Mouse (Mus musculus): ENCODE measurements around the gene Fcgbp. TPM values are rescaled to one million over a fixed set of nuclear protein-coding genes. Genes with fewer than 3 reads are reported as not detected.

Gene Fcgbp
- polyA plus RNA-seq (2014; fragmentation: Illumina TruSeq; extraction: RNeasy Lipid Tissue Mini Kit (QIAGEN cat#74804); ENCODE audit: insufficient read depth, low read depth, low replicate concordance), result 4.1 TPM

DNA sequence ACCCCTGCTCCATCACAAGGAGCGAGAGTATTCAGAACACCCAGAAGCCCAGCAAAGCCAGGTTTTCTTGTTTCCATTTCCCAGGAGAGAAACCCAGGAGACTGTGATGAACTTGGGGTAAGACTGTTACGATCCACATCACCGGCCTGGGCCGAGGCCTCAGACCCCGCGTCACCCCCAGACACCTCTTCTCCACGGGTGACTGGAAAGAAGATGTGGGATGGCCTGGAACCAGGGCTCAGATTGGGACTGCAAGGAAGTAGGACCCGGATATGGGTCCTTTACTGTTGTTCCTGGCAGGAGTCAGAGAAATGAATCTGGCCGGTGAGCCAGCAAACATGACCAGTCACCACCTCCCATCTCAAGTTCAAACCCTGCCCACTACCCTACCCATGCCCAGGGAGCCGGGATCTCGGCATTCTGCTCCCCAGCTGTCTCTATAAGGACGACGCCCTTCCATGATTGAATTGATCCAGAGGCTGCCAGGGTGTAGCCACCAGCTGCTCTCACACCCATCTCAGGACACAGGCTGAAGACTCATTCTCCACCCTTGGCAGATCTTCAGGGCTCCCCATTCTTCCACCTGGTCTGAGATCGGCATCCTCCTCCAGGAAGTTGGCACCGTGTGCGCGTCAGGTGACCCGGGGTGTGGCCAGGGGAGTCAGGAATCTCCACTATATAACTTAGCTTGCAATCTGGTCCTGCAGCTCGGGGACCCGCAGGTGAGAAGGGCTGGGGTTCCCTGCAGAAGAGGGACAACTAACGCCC lies at the start of gene Fcgbp:
Fcgbp (plus strand) TSS at position 706 of the 768 bp plus-strand sequence.

DNA sequence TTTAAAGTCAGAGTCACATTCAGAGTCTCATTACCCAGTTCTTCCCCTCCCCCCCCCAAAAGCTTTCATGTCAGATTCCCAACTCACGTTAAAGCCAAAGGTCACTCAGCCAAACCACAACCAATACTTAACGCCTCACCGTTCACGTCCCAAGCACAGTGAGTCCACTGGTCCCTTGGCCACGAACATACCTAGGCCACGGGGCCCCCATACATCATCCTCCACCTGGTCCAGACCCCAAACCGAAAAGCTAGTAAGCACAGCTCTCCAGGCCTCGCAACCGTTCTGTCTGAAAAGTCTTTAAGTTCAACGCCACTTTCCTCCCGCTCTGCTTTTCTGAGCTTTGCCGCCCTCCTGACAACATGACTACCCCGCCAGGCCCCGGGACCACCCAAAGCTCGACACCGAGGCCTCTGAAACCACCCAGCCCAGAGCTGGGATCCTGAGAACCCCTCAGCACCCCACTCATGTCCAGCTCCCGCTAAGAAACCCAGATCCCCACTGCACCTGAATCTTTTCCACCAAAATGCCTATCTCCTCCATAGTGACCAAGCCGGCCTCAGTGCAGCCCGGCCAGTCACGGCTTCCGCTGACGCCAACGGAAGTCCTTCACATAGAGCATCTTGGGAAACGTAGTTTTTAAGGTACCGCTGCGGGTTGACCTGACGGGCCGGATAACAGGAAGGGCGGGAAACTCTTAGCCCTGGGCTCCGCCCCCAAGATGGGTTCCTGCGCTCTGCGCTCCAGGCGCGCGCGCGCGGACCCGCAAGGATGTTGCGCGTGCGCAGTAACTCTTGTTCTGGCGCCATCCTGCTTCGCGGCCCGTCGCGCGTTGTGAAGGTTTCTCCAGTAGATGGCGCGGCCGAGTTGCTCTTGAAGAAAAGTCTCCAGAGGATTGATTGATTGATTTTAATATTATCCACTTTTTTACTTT lies 21.3 kb upstream of the Fcgbp start, which contains the start of gene Psmc4:
Psmc4 (minus strand) TSS at position 626 of the 934 bp plus-strand sequence.

GRCm38 (mm10) chr7:28129166-28129565 lies 58.1 kb downstream of the Fcgbp start, which contains the start of gene 9530053A07Rik:
Gene 9530053A07Rik (plus strand): TSS chr7:28129466.

DNA sequence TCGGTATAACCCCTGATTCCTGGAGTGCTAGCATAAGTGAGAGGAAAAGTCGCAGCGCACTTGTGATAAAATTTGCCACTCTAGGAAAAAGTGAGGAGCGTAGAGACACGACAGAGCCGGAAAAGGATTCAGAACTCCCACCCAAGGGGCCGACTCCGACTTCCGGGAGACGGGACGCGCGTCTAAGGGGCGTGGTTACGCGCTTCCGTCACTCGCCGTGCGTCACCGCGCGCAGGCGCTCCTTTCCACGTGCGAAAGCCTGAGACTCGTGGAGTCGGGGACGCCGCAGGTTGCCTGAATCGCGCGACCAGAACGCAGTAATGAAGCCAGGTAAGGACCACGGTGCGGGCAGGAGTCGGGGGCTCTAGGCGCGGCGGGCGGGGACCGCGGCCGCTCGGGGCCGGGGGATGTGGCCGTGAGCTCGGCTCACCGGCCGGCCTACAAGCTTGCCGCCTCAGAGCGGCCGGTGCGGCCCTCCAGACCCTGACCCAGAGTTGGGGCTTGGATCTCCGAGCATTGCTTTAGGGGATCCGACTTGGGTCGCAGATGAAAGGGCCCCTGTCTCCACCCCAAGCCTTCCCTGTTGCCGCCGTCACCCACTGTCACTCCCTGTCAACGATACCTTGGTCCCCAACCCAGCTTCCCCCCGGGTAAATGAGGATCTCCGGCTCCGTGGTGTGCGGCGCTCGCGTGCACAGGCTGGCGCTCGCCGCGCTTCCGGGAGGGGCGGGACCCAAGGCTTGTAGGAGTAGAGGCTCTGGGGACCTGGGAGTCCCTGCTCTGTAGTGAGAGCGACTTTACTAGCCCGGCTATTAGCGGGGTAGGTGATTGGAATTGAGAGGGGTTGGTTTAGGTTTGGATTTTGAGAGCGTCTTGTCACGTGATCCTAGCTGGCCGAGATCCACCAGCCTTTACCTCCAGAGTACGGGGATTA lies 98.7 kb downstream of the Fcgbp start, which contains the start of gene Fbl:
Fbl (plus strand) TSS at position 222 of the 934 bp plus-strand sequence.

Other genes starting within 250 kb of the Fcgbp start
- gene Zfp59, start 232.6 kb upstream of the Fcgbp start, polyA plus RNA-seq (2014; fragmentation: Illumina TruSeq; extraction: RNeasy Lipid Tissue Mini Kit (QIAGEN cat#74804); ENCODE audit: insufficient read depth, low read depth, low replicate concordance), result 2.0 TPM
- 2.1 TPM for gene Zfp607a, start 213.7 kb upstream of the Fcgbp start, polyA plus RNA-seq (2014; fragmentation: Illumina TruSeq; extraction: RNeasy Lipid Tissue Mini Kit (QIAGEN cat#74804); ENCODE audit: insufficient read depth, low read depth, low replicate concordance)
- 3.6 TPM for gene Zfp974, start 141.8 kb upstream of the Fcgbp start, polyA plus RNA-seq (2014; fragmentation: Illumina TruSeq; extraction: RNeasy Lipid Tissue Mini Kit (QIAGEN cat#74804); ENCODE audit: insufficient read depth, low read depth, low replicate concordance)
- gene Zfp780b, start 92.1 kb upstream of the Fcgbp start, polyA plus RNA-seq (2014; fragmentation: Illumina TruSeq; extraction: RNeasy Lipid Tissue Mini Kit (QIAGEN cat#74804); ENCODE audit: insufficient read depth, low read depth, low replicate concordance), result 5.0 TPM
- 1.1 TPM for gene Zfp850, start 57.1 kb upstream of the Fcgbp start, polyA plus RNA-seq (2014; fragmentation: Illumina TruSeq; extraction: RNeasy Lipid Tissue Mini Kit (QIAGEN cat#74804); ENCODE audit: insufficient read depth, low read depth, low replicate concordance)
- gene Psmc4, start 21.1 kb upstream of the Fcgbp start, polyA plus RNA-seq (2014; fragmentation: Illumina TruSeq; extraction: RNeasy Lipid Tissue Mini Kit (QIAGEN cat#74804); ENCODE audit: insufficient read depth, low read depth, low replicate concordance), result 88.0 TPM
- gene 9530053A07Rik, start 58.2 kb downstream of the Fcgbp start, polyA plus RNA-seq (2014; fragmentation: Illumina TruSeq; extraction: RNeasy Lipid Tissue Mini Kit (QIAGEN cat#74804); ENCODE audit: insufficient read depth, low read depth, low replicate concordance), result 0.51 TPM
- 63.8 TPM for gene Fbl, start 98.5 kb downstream of the Fcgbp start, polyA plus RNA-seq (2014; fragmentation: Illumina TruSeq; extraction: RNeasy Lipid Tissue Mini Kit (QIAGEN cat#74804); ENCODE audit: insufficient read depth, low read depth, low replicate concordance)
- 9.0 TPM for gene Dyrk1b, start 108.2 kb downstream of the Fcgbp start, polyA plus RNA-seq (2014; fragmentation: Illumina TruSeq; extraction: RNeasy Lipid Tissue Mini Kit (QIAGEN cat#74804); ENCODE audit: insufficient read depth, low read depth, low replicate concordance)
- gene Eid2, start 196.6 kb downstream of the Fcgbp start, polyA plus RNA-seq (2014; fragmentation: Illumina TruSeq; extraction: RNeasy Lipid Tissue Mini Kit (QIAGEN cat#74804); ENCODE audit: insufficient read depth, low read depth, low replicate concordance), result 7.7 TPM
- 7.7 TPM for gene Eid2b, start 206.5 kb downstream of the Fcgbp start, polyA plus RNA-seq (2014; fragmentation: Illumina TruSeq; extraction: RNeasy Lipid Tissue Mini Kit (QIAGEN cat#74804); ENCODE audit: insufficient read depth, low read depth, low replicate concordance)
- not detected for gene Selenov, start 219.9 kb downstream of the Fcgbp start, polyA plus RNA-seq (2014; fragmentation: Illumina TruSeq; extraction: RNeasy Lipid Tissue Mini Kit (QIAGEN cat#74804); ENCODE audit: insufficient read depth, low read depth, low replicate concordance)
- gene Dll3, start 231.0 kb downstream of the Fcgbp start, polyA plus RNA-seq (2014; fragmentation: Illumina TruSeq; extraction: RNeasy Lipid Tissue Mini Kit (QIAGEN cat#74804); ENCODE audit: insufficient read depth, low read depth, low replicate concordance), result not detected
- 32.3 TPM for gene Timm50, start 240.8 kb downstream of the Fcgbp start, polyA plus RNA-seq (2014; fragmentation: Illumina TruSeq; extraction: RNeasy Lipid Tissue Mini Kit (QIAGEN cat#74804); ENCODE audit: insufficient read depth, low read depth, low replicate concordance)